Mouse (Mus musculus): ENCODE results near the gene Fth1. TPM values are rescaled to one million over a fixed set of nuclear protein-coding genes. Genes with fewer than 3 reads are reported as not detected.
"Not testable (repeated sequence)": the region's sequence is repeated elsewhere in the genome, so short reads cannot be mapped to it uniquely, and the experiment has no call there.

Fth1 gene
- polyA plus RNA-seq (2014; fragmentation: Nextera tagmentation; extraction: Ambion mirVana), result 1,735 and 1,844 TPM in 2 replicates

DNA sequence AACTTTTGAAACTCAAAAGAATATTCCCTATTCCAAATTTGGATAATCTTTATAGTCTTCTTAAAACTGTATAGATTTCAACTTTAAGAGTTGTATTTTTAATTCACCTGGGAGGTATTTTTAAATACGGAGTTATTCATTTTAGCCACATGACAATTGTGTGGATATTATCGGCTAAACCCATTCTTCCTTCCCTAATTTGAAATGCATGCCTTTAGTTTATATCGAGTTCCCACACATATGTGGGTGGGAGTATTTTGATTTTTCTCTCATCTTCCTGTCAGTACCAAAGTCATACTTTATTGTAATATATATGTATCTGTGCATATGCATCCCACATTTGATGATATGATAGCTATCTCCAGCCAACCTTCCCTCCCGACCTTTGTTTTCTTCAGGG lies at the start of gene Fth1:
TSS of gene Fth1 (plus strand) at position 341 of the 400 bp plus-strand sequence.
- DNase-seq (ENCODE audit: low spot score) (no peak), ATAC-seq (ENCODE audit: low FRiP score) (no peak)
- peak within 1 kb of the TSS; percentile 91; the same call in 1 of the 2 replicates for H3K4me2 ChIP-seq (replicated peaks)
- H3K36me3 ChIP-seq (replicated peaks; ENCODE audit: control insufficient read depth, insufficient read depth), result peaks cover 14% of the 10 kb centered on the region
- 90% methylated on average over 4 of the region's 4 CpGs for WGBS
- no peaks in the 10 kb centered on the region for H3K27me3 ChIP-seq (ENCODE audit: control insufficient read depth, insufficient read depth, low read length)
- no peaks in the 10 kb centered on the region for H3K9me3 ChIP-seq (ENCODE audit: control insufficient read depth, low read length)
- no peak within 1 kb of the TSS; the same call in 1 of the 2 replicates for H3K27ac ChIP-seq
- no peak within 1 kb of the TSS for H3K4me3 ChIP-seq (replicated peaks; ENCODE audit: low read length)
- peaks cover 18% of the 10 kb centered on the region for H3K4me1 ChIP-seq (replicated peaks; ENCODE audit: control insufficient read depth, insufficient read depth, low read length)
- 0 out of 2 replicates have a peak within 1 kb of the TSS, but pooled peaks have one; percentile 72 for H3K9ac ChIP-seq

DNA sequence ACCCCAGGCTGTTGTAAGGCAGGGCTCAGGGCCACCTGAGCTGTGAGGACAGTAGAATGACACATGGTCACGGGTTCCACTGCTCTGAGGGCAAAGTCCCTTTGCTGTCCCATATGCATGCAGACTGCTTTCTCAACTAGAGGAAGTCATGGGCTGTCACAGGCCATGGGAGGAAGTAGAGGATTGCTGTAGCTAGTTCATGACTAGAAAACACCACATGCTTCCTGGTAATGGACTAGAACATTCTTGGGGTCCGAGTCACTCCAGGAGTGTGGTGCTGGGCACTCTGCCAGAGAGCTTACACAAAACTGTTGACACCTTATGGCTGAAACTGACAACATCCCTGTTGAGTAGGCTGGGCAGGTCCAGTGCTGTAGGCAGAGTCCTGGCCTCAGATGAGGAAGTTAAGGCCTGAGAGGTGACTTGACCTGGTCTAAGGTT lies 49.2 kb upstream of the Fth1 start:
- H3K4me2 ChIP-seq (replicated peaks); DNase-seq (ENCODE audit: low spot score); ATAC-seq (ENCODE audit: low FRiP score); H3K4me1 ChIP-seq (replicated peaks; ENCODE audit: control insufficient read depth, insufficient read depth, low read length); H3K9ac ChIP-seq; H3K9me3 ChIP-seq (ENCODE audit: control insufficient read depth, low read length); H3K27me3 ChIP-seq (ENCODE audit: control insufficient read depth, insufficient read depth, low read length); H3K27ac ChIP-seq; H3K4me3 ChIP-seq (replicated peaks; ENCODE audit: low read length); H3K36me3 ChIP-seq (replicated peaks; ENCODE audit: control insufficient read depth, insufficient read depth): not testable (repeated sequence)
- WGBS, result 66% methylated on average over 2 of the region's 2 CpGs

DNA sequence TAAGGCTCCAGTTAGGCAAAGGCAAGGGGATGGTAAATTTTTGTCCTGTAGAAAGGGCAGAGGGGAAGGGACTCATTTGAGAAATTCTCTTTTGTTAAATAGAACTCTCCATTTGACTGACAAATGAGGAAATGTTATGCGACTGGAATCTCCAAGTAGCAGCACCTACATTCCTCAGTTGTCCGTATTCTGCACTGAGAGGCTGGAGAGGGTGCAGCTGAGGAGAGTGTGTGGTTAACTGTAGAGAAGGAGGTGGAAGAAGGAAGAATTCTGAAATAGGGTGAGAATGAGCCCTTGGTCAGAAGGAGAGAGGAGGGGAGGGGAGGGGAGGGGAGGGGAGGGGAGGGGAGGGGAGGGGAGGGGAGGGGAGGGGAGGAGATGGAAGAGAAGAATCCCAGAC lies 46.5 kb upstream of the Fth1 start:
- H3K9ac ChIP-seq, result no peak overlapping the region
- H3K36me3 ChIP-seq (replicated peaks; ENCODE audit: control insufficient read depth, insufficient read depth), result no peaks in the 10 kb centered on the region
- no peak overlapping the region for H3K4me3 ChIP-seq (replicated peaks; ENCODE audit: low read length)
- WGBS, result 69% methylated on average over 2 of the region's 2 CpGs
- H3K4me1 ChIP-seq (replicated peaks; ENCODE audit: control insufficient read depth, insufficient read depth, low read length), result no peaks in the 10 kb centered on the region
- H3K9me3 ChIP-seq (ENCODE audit: control insufficient read depth, low read length), result no peaks in the 10 kb centered on the region
- ATAC-seq (ENCODE audit: low FRiP score) (no peak), DNase-seq (ENCODE audit: low spot score) (no peak)
- no peak overlapping the region for H3K27ac ChIP-seq
- H3K27me3 ChIP-seq (ENCODE audit: control insufficient read depth, insufficient read depth, low read length), result no peaks in the 10 kb centered on the region
- H3K4me2 ChIP-seq (replicated peaks), result no peak overlapping the region

DNA sequence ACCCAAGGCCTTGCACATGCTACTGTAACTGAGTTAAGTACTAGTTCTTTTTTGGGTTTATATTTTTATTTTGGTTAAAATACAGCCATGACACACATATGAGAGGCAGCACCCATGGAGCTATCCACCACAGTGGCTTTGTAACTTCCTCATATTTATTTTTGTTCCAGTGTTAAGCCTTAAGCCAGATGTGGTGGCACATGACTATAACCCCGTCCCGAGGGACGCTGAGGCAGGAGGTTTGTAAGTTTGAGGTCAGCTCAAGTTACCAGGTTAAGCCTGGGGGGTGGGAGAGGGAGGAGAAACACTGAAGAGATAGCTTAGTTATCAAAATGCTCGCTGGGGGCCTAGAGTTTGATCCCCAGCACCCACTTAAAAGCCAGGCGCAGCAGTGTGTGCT lies 43.8 kb upstream of the Fth1 start:
- H3K27ac ChIP-seq, result no peak overlapping the region
- WGBS, result 83% methylated on average over 5 of the region's 5 CpGs
- ATAC-seq (ENCODE audit: low FRiP score), result no peak
- H3K36me3 ChIP-seq (replicated peaks; ENCODE audit: control insufficient read depth, insufficient read depth), result no peaks in the 10 kb centered on the region
- H3K4me3 ChIP-seq (replicated peaks; ENCODE audit: low read length), result no peak overlapping the region
- H3K4me1 ChIP-seq (replicated peaks; ENCODE audit: control insufficient read depth, insufficient read depth, low read length), result no peaks in the 10 kb centered on the region
- H3K4me2 ChIP-seq (replicated peaks), result no peak overlapping the region
- H3K9ac ChIP-seq, result no peak overlapping the region
- DNase-seq (ENCODE audit: low spot score), result no peak
- H3K9me3 ChIP-seq (ENCODE audit: control insufficient read depth, low read length), result no peaks in the 10 kb centered on the region
- H3K27me3 ChIP-seq (ENCODE audit: control insufficient read depth, insufficient read depth, low read length), result no peaks in the 10 kb centered on the region

DNA sequence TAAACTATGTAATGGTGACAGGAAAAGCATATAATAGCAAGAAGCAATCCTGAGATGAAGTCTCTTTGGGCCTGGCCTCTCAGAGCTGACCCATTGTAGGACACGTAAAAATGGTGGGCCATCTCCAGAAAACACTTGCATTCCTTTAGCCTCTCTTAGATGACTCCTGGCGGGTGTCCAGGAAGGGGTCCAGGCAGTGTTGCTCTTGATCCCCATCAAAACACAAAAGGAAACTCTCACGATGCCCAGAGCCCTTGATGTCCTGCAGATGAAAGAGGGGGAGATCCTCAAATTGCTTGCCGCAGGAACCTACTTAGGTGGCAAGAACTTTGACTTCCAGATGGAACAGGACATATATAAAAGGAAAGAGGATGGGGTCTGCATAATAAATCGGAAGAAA lies 43.0 kb upstream of the Fth1 start:
- Histone ChIP-seq H3K4me1 (replicated peaks; ENCODE audit: control insufficient read depth, insufficient read depth, low read length) (no peaks in the 10 kb centered on the region), H3K9ac (no peak overlapping the region), H3K4me2 (replicated peaks) (no peak overlapping the region), H3K4me3 (replicated peaks; ENCODE audit: low read length) (no peak overlapping the region), H3K9me3 (ENCODE audit: control insufficient read depth, low read length) (no peaks in the 10 kb centered on the region), H3K27me3 (ENCODE audit: control insufficient read depth, insufficient read depth, low read length) (no peaks in the 10 kb centered on the region), H3K27ac (no peak overlapping the region), H3K36me3 (replicated peaks; ENCODE audit: control insufficient read depth, insufficient read depth) (no peaks in the 10 kb centered on the region)
- ATAC-seq (ENCODE audit: low FRiP score), result no peak
- 64% methylated on average over 5 of the region's 5 CpGs for WGBS
- no peak for DNase-seq (ENCODE audit: low spot score)

DNA sequence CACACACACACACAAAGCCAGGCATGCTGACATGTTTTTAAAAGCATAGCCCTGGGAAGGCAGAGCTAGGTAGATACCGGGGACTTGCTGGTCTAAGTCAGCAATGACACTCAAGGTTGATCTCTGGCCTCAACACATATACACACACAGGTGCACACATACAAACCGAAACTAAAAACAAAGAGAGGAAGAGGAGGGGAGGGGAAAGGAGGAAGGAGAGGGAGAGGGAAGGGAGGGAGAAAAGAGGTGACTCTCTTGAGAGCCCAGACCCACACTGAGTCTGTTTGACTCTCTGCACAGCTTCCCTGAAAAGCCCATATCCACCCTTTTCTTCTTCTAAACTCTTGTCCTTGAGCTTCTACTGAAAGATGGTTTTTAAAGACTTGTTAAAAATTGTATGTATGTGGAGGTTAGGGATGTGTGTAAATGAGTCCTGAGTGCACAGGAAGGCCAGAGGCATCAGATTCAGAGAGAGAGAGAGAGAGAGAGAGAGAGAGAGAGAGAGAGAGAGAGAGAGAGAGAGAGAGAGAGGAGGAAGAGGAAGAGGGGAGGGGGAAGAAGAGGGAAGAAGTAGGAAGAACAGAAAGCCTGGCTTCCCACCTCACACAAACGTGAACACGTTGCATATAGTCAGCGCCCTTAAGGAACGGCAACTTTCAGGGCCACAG lies 42.1 kb upstream of the Fth1 start:
- Histone ChIP-seq H3K4me1 (replicated peaks; ENCODE audit: control insufficient read depth, insufficient read depth, low read length) (0 out of 2 replicates have a peak, but pooled peaks cover 3% of the 10 kb centered on the region), H3K27me3 (ENCODE audit: control insufficient read depth, insufficient read depth, low read length) (no peaks in the 10 kb centered on the region), H3K27ac (no peak overlapping the region), H3K9me3 (ENCODE audit: control insufficient read depth, low read length) (no peaks in the 10 kb centered on the region), H3K4me3 (replicated peaks; ENCODE audit: low read length) (no peak overlapping the region), H3K36me3 (replicated peaks; ENCODE audit: control insufficient read depth, insufficient read depth) (no peaks in the 10 kb centered on the region), H3K9ac (no peak overlapping the region), H3K4me2 (replicated peaks) (no peak overlapping the region)
- DNase-seq (ENCODE audit: low spot score) (no peak), ATAC-seq (ENCODE audit: low FRiP score) (no peak)
- WGBS, result 80% methylated on average over 6 of the region's 6 CpGs

DNA sequence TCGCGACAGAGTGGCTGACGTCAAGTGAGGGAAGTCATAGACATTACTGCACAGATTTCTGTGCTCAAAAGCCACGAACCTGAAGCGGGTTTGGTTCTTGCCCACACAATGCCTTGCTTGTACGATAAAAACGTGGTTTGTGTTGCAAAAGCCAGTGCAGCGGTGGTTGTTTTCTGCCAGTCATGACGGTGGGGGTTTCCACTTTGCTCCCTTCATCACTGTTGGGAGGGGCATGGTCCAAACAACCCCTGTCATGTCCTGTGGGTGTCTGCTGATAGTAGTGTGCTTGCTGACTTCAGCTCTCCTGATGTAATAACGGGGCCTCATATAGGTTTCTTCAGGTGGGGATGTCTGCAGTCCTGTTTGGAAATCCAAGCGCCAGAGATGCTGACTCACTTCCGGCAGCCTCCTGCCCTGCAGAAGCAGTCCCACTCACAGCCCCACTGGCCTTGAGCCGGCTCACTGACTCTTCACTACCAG lies 41.5 kb upstream of the Fth1 start:
- WGBS, result 80% methylated on average over 13 of the region's 13 CpGs
- no peak overlapping the region for H3K9ac ChIP-seq

DNA sequence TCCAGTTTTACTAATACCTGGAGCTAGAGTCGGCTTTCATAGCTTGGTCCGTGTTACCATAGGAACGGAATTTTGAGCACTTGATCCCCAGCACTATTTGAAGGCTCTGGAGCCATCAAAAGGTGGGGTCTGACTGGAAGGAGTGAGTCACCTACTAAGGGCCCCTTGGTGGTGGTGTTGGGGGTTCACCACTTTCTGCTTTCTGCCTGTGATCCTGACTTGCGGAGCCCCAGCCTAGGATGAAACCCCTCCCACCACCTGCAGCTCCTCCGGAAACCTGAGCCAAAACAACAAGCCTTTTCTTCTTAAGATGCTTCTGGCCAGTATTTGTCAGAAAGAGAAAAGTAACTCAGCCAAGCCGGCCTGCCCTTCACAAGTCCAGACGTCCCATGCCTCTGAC lies 40.6 kb upstream of the Fth1 start:
- no peak overlapping the region for H3K27ac ChIP-seq
- no peaks in the 10 kb centered on the region for H3K9me3 ChIP-seq (ENCODE audit: control insufficient read depth, low read length)
- H3K4me2 ChIP-seq (replicated peaks), result no peak overlapping the region
- 73% methylated on average over 7 of the region's 7 CpGs for WGBS
- DNase-seq (ENCODE audit: low spot score), result no peak
- ATAC-seq (ENCODE audit: low FRiP score), result no peak
- H3K4me3 ChIP-seq (replicated peaks; ENCODE audit: low read length), result no peak overlapping the region
- H3K4me1 ChIP-seq (replicated peaks; ENCODE audit: control insufficient read depth, insufficient read depth, low read length), result 0 out of 2 replicates have a peak, but pooled peaks cover 3% of the 10 kb centered on the region
- no peaks in the 10 kb centered on the region for H3K27me3 ChIP-seq (ENCODE audit: control insufficient read depth, insufficient read depth, low read length)
- no peak overlapping the region for H3K9ac ChIP-seq
- no peaks in the 10 kb centered on the region for H3K36me3 ChIP-seq (replicated peaks; ENCODE audit: control insufficient read depth, insufficient read depth)

More for the DNA sequence above, 41.5 kb upstream of the Fth1 start:
- H3K9me3 ChIP-seq (ENCODE audit: control insufficient read depth, low read length), result no peaks in the 10 kb centered on the region
- no peaks in the 10 kb centered on the region for H3K27me3 ChIP-seq (ENCODE audit: control insufficient read depth, insufficient read depth, low read length)
- H3K36me3 ChIP-seq (replicated peaks; ENCODE audit: control insufficient read depth, insufficient read depth), result no peaks in the 10 kb centered on the region
- H3K4me1 ChIP-seq (replicated peaks; ENCODE audit: control insufficient read depth, insufficient read depth, low read length), result 0 out of 2 replicates have a peak, but pooled peaks cover 3% of the 10 kb centered on the region
- ATAC-seq (ENCODE audit: low FRiP score) (no peak), DNase-seq (ENCODE audit: low spot score) (no peak)
- H3K4me2 ChIP-seq (replicated peaks), result no peak overlapping the region
- no peak overlapping the region for H3K27ac ChIP-seq
- no peak overlapping the region for H3K4me3 ChIP-seq (replicated peaks; ENCODE audit: low read length)

DNA sequence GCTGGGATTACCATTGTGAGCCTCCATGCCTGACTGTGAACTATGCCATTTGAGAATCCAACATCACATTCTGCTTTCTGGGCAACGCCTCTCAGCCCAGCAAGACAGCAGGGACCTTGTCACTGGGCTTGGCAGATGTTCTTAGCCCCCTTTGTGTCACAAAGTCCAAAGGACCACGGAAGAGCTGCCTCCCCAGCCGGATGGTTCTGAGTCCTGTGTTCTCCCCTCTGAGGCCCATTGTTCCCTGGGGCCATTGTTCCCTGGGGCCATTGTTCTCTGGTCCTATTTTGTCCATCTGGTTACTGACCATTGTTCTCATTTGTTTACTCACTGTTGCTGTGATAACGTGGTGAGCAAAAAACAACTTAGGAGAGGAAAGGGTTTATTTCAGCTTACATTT lies 39.5 kb upstream of the Fth1 start:
- ATAC-seq (ENCODE audit: low FRiP score), result no peak
- Histone ChIP-seq H3K36me3 (replicated peaks; ENCODE audit: control insufficient read depth, insufficient read depth) (no peaks in the 10 kb centered on the region), H3K4me3 (replicated peaks; ENCODE audit: low read length) (no peak overlapping the region), H3K4me1 (replicated peaks; ENCODE audit: control insufficient read depth, insufficient read depth, low read length) (0 out of 2 replicates have a peak, but pooled peaks cover 3% of the 10 kb centered on the region), H3K27ac (no peak overlapping the region), H3K27me3 (ENCODE audit: control insufficient read depth, insufficient read depth, low read length) (no peaks in the 10 kb centered on the region), H3K9me3 (ENCODE audit: control insufficient read depth, low read length) (no peaks in the 10 kb centered on the region), H3K4me2 (replicated peaks) (no peak overlapping the region), H3K9ac (no peak overlapping the region)
- WGBS, result 7% methylated on average over 4 of the region's 4 CpGs
- no peak for DNase-seq (ENCODE audit: low spot score)

Data from hindbrain, embryonic 14.5 days (tissue).